Mouse (Mus musculus): Measurements from ENCODE around the gene Nbea.
"Not testable (repeated sequence)": the region's sequence is repeated elsewhere in the genome, so short reads cannot be mapped to it uniquely, and the experiment has no call there.

Nbea gene

DNA sequence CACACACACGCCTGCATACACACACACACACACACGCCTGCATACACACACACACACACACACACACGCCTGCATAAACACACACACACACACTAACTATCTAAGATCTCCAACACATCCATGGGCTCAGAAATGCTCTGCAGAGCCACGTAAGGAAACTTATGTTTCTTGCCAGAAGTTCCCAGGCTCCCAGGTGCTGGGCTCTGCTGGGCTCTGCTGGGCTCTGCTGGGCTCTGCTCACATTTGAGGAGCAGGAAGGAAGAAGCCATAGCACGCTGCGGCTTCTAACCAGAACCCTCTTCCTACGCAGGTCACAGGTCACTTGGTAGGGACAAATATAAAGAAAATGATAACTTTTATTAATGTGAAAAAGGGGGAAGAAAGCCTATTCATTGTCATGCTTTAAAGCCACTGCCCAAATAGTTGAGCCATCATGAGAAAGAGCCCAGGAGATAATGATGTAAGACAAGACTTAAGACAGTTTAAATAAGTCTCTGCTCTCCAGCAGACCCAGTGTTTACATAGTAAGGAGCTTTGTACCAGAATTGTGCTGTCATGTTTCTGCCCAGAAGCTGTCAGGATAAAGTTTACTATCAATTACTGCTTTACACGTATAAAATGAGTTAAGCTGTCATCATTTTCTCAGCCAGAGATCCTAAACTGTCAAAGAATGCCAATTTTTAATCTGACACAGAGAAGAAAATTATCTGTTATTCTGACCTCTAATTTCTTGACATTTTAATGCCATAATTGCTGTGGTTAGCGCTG is 521.6 kb downstream of the Nbea start:
- no peak for DNase-seq (ENCODE audit: low read depth, low spot score)

DNA sequence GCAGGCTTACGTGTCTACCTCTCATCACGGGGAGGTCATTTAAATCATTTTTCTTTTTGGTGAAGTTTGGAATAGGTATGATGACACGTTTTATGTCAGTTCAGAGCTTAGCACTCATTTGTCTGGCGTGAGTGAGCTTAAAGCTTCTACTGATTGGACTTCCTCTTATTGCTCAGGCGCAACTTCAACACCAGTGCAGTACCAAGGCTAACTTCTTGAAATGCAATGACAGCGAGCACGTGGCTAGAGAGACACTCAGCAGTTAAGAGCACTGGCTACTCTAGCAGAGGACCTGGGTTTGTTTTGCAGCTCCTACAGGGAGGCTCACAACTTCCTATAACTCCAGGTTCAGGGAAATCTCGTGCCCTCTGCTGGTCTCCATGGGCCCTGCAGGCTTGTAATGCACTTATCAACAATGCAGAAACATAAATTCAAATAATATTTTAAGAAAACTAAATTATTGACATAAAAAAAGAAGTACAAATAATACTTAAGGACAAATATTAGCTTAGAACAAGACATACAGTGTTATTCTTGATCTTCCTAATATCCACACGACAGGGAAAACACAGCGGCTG is 523.2 kb downstream of the Nbea start:
- DNase-seq (ENCODE audit: low read depth, low spot score), result no peak

DNA sequence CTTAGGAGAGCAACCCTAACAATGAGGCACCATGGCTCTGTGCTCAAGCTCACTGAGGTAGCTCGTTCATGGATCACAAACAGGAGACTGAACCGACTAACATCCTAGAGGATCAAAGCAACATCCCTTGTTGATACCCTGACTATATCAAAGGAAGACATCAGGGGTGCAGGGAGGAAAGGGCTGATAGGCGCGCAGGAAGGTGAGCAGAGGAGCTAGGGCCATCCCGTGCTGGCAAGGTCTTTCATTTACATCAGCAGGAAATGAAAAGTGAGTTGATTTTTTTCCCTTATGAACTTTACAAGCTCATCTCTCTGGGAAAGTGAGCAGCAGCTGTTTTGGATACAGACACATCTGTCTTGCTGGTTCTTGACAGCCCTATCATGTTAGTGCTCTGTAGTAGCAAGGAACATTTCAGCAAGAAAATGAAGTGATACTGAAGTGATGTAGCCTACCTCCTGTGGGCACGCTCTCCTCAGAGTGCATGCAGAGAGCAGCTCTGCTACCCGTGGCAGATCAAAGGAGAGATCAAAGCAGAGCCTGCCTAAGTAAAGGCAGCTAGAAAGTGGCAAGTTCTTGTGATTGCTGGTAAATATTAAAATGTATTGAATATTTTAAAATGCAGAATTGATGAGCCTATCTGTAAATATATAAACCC is 523.8 kb downstream of the Nbea start:
- no peak for DNase-seq (ENCODE audit: low read depth, low spot score)

DNA sequence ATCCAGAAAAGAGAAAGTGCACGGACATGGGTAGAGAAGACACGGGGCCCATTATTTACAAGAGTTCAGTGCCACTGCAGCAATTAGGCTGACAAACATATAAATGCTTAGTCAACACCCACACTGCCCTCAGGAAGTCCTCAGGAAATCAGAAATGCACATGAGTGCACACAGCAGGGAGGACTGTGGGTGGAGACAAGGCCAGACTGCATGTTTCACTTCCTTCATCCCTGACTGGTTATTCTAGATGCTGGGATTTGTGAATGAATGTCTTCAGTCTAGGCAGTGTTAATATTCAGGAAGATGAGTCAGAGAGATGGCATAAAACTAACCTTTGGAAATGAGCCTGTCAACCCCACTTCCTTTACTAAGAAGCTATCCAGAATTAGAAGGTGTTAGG is 531.2 kb downstream of the Nbea start:
- no peak for DNase-seq (ENCODE audit: low read depth, low spot score)

DNA sequence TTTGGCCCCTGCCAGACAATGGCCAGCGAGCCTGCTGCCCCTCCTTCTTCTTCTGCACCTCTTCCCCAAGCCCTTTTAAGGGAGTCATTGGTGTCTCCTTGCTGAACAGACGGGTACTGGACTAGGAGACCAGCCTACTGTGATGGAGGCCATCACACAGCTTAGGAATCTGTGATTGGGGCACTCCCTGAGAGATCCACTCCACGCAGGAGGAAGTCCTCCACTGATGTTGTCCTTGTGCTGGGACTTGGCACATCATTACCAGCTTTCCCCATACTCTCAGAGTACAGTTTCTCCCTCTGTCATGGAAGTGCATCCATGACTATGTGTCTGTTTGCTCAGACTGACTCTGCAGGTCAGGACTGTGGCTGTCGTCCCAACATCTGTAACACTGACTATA is 531.6 kb downstream of the Nbea start:
- DNase-seq (ENCODE audit: low read depth, low spot score), result no peak

DNA sequence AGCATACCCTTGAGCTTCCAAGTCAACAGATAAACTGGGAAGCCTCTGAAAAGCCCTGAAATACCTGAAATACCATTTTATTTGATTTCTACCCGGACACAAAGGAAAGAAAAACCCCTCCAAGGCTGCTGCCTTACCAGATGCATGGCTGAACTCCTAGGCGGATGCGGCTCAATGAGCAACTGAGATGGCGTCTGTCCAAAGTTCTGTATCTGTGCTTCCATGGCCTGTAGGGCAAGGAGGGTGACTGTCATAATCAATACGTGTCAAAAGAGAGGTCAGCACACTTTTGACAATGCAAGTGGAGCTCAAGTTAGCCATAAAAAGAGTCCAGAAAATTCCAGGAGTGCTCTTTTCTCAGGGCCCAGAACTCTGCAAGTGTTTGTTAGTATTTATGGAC is 534.0 kb downstream of the Nbea start:
- DNase-seq (ENCODE audit: low read depth, low spot score), result no peak

DNA sequence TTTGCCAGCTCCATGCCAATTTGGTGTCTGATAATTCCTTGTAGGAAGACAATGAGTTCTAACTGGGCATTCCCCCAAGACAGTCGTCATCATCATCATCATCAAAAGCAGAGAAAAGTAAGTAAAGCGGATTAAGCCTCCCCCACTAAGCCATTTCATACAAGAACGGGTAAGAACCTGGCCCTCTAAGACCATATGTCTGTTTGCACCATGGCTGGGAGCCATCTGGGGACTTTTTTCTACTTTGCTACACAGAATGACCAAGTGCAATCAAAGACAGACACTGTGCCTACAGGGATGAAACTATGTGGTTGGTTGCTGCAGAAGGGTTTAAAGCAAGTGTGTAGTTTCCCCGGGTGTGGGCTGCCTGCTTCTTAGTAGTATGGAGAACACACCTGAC is 535.2 kb downstream of the Nbea start:
- DNase-seq (ENCODE audit: low read depth, low spot score), result no peak

DNA sequence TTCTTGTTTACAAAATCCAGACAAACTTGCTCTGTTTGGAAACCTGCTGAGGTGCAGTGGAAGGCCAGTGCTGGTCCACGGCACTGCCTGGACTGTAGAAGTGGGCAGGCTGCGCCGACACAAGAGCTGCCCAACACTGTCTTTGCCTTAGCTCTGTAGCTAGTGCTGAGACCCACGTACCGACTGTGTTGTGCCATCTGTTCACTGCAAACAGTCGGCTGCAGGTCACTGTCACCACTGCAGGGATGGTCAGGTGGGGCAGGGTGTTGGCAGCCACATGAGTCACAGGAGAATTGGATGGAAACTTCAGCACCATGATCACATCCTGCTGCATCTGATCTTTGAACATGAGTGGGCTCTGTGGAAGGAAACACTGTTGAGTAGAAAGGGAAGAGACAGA is 536.3 kb downstream of the Nbea start:
- no peak for DNase-seq (ENCODE audit: low read depth, low spot score)

DNA sequence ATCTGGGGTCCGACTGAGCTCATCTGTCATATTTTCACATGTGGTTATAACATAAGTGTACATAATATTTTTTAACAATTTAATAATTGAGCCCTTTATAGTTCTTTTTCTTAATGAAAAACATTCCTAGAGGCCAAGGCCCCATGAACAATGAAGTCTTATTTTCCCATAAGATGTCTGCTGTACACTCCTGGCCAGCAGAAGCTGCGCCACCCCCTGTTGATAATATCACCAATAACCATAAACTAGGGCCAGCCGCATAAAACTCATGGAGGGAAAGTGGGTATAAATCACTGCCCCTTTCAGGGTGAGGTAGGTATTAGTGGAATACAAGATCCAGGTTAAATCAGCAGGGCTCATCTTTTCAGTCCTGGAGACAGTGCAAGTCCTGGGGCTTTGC is 537.1 kb downstream of the Nbea start:
- no peak for DNase-seq (ENCODE audit: low read depth, low spot score)

DNA sequence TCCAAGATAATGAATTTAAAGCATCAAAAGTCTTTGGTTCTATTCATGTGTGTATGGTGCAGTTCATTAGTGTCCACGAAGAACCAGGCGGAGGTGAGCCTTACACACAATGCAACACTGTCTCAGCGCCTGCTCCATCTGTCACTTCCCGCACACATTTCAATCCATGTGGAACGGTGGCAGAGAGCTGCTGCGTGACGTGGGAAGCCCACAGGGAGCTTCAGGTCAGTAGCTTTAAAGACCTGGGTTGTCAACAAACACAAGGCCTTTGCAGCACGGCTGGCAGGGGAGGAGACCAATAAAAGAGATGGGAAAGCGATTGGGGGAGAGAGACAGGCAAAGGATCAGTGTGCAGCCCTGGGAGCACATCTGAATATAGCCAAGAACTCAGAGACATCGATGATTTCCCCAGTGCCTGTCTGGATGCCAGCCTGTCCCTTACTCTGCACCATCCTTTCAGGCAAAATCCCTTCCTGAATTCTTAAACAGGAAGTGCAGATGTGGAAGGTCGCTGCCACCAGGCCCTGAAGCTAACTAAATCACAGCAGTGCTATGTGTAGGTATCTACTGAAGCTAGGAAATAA is 539.4 kb downstream of the Nbea start:
- DNase-seq (ENCODE audit: low read depth, low spot score), result no peak

DNA sequence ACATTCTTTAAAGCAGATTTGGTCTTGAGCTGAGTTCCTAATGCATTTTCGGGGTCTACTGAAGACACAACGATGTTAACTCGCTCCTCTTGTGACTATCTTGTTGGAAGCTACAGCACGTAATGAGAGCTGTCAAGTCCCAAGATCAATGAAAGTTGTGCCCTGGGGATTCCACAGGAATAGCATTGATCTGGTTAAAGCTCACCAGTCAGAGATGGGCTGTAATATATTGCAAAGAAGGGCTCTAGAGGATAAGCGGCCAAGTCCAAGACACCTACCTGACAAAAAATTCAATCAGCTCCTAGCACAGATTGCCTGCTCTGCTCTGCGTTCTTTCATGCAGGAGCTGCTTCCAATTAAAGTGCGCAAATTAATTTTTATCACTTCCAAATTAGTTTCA is 545.8 kb downstream of the Nbea start:
- DNase-seq (ENCODE audit: low read depth, low spot score), result no peak

DNA sequence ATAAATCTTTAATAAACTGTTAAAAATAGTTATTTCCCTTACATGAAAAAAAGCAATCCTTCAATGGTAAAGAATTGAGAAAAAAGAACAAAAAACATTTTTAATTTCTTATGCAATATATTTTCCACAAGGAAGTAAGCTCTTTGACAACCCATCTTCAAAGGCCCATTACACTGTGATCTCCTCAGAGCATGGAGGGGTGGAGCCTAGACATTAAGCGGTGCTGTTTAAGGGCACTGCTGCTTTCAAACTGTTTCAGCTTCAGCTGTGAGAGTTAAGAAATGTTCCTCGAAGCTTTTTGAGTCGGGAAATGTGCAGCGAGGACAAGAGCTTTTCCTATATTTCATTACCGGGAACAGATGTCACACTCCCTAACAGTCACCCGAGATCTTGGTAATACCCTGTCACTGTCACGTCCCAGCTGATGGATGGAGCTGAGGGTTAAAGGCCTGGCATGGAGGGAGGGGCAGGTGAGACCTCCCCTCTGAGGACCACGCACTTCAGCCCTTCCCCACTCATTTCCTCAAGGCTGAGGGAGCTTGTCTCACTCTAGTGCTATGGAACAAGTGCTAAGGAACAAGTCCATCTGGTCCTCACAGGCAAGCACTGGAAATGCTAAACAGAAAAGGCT is 547.8 kb downstream of the Nbea start:
- DNase-seq (ENCODE audit: low read depth, low spot score), result no peak

DNA sequence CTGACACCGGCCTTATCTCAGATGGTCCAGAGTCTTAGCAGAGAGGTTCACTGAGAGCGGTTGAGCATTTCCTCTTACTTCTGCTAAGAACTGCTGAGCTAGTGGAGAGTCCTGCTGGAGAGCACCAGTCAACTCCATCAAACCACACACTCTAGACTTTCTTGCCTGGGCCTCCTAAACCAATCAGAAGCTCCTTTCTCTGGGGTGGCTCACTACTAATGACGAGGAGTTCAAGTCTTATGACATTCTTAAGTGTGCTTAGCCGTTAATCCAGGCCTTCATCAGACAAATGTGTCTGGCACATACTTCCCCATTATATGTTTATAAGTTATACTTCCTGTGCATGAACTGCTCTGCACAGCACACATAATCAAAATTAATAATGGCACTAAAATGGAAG is 556.4 kb downstream of the Nbea start:
- DNase-seq (ENCODE audit: low read depth, low spot score), result no peak

DNA sequence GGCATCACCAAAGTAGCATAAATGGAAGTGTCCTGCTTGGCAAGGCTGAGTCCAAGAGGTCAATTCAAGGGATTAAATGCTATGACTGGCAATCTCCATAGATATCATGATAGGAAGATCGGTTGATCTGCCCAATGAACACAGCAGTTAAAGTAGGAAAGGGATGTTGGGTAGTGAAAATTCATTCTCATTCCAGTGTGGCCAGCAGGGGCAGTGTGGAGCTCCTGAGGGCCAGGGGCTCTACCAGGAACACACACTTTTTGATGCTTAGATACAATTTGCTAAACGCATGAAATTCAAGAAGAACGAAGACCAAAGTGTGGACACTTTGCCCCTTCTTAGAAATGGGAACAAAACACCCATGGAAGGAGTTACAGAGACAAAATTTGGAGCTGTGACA is 561.5 kb downstream of the Nbea start:
- not testable (repeated sequence) for DNase-seq (ENCODE audit: low read depth, low spot score)

DNA sequence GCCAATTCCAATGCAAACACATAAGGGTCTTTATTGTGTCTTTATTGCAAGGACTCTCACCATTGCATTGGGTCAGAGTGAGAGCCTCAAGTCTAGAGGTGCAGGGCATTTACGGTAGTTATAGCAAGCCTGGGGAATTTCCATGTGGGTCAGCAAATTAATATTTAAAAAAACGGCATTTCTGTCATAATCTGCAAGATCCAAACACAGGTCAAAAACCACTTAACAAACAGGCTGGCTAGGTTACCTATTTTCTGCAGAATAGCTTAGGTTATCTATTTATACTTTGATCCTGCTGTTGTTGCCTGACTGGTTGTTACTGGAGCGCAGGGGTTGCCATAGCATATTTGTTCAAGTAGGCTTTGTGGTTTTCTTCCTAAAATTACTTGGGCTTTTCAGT is 565.1 kb downstream of the Nbea start:
- no peak for DNase-seq (ENCODE audit: low read depth, low spot score)

DNA sequence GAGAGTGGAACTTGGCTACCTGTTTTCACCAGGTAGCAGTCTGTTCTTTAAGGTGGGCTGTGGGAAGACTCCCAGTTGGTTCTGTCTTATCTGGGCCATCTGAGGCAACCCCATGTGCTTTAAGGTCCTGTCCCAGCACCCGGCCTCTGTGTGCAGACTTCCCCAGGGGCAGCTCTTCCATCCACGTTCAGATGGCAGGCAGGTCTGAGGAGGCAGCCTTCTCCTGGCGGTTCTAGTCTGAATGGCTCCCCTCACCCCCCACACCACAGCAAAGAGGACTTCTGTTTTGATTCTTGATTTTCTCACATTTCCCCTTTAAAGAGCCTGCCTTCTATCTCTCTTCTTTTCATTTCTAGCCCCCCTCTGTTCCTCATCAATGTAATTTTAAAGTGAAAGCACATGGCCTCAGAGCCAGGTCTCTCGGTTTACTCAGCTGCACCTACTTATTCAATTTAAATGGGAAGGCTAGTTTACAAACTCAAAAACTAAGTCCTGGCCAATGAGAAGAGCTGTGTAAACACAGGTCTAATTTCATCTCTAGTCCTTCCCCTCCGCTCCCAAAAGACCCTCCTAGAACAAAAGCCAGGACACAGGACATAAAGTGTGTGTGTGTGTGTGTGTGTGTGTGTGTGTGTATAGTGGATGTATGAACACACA is 570.9 kb downstream of the Nbea start:
- DNase-seq (ENCODE audit: low read depth, low spot score), result no peak

DNA sequence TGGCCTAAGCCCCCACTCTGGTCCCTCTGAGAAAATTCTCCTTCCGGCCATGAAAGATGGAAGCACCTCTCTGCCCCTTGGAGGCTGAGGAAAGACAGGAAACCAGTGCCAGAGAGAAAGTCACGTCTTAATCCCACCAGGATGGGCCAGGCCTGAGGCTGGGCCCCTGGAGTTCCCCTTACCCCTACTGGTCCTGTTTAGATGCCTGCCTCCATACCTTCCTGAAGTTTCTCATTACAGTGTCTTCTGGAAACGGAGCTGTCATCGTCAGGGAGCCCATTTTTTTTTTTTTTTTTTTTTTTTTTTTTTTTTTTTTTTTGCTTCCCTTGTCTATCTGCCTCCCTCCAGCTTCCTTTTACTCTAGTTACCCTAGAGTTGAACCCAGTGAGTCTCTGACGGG is 571.5 kb downstream of the Nbea start:
- no peak for DNase-seq (ENCODE audit: low read depth, low spot score)

DNA sequence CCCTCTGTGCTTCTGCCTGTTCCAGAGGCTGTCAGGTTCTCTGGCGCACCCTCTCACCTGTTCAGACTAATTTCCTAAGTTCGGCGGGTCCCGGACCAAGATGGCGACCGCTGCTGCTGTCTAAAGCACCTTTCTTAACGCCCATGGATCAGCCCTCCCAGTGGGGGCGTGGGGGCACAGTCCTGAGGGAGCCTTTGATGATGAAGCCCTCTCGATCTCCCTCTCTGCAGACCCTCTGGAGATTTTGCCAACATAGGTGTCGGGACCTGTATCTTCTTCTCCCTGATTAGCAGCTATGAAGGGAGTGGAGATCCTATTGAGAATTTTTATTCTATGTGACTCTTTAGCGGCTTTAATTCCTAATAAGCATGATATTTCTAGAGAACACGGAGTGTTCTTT is 573.3 kb downstream of the Nbea start:
- DNase-seq (ENCODE audit: low read depth, low spot score), result no peak

DNA sequence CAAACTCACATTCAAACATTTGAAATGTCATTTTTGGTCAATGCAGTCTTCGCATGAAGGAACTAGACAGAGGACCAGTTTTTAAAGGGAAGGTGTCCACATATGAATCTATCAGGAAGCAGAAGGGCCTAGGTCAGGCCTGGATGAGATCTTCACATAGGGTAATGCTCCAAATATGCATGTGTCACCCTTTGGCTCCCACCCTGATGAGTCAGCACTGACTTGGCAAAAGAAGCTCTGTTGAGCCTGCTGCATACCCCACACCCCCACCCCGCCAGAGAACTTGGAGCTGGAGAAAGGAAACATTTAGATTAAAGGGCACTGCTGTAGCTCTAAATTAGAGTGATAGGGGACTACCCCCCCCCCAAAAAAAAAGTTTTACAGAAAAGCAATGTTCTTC is 583.2 kb downstream of the Nbea start:
- no peak for DNase-seq (ENCODE audit: low read depth, low spot score)

DNA sequence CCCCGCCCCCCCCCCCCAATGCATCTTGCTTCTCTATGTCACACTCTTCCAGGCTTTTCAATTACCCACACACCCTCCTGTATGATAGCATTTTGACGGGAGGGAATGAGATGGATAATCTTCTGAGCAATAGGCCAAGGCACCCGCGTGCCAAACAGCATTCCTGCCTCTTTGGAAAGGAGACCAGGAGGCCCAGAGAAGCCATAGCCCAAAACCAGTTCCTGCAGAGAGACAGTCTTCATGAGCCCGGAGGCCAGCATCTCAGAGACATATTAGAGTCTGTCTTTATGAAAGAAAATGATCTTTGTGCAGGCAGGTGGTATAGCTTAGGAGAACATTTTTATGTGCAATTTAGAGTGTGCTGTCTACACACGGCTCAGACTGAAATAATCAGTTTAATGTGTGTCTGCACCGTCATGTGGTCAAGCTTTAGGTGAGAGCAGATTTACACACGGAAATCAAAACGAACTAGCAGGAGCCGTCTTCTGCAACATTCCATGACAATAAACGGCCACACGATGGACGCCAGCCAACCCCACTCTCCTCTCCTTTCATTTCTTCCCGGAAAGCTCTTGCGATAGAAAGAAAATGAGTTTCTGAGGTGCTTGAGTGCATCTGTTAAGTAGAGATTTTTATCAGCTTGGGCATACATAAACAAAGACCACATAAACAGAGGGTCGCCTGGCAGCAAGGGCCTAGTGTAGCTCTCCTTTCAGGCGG is 584.0 kb downstream of the Nbea start:
- DNase-seq (ENCODE audit: low read depth, low spot score), result no peak

DNA sequence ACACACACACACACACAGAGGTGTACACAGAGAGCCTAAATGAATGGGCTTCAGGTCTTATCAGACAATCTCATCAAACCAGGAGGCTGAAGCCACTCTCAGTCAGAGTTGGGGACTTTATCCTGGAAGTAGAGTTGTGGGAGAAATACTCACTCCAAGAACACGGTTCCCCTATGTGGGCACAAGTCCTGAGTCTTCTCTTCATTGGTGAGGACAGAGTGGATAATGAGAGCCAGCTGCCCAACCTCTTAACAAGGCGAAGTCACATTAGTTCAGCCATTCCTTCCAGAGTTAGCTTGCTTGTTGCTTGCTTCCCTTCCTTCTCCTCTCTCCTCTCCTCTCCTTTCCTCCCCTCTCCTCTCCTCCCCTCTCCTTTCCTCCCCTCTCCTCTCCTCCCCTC is 584.8 kb downstream of the Nbea start:
- no peak for DNase-seq (ENCODE audit: low read depth, low spot score)
